Mouse (Mus musculus): ENCODE data around the gene Srsf10.

Srsf10 gene

GRCm38 (mm10) chr4:135855536-135856222, at the start of gene Srsf10:
TSS of gene Srsf10 (plus strand) at chr4:135855747.
- peak; percentile 98 for DNase-seq (ENCODE audit: low read depth, low spot score)

DNA sequence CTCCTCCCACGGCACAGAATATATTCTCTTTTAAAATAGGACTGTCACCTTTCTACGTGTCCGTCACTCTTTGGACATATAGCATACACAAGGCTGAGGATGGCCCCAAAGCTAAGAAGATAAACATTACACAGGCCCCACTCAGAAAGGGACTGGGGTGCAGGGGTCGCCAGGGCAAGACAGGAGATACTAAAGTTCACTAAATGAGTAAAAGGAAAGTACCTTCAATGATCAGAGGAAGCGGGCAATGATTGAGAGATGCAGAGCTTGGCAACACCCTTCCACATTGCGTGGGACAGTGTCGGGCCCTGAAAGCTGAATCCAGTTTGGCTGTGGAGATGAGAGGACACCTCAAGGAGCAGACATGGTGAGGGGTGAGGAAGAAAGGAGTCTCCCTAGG, 40.7 kb upstream of the Srsf10 start:
- no peak for DNase-seq (ENCODE audit: low read depth, low spot score)

DNA sequence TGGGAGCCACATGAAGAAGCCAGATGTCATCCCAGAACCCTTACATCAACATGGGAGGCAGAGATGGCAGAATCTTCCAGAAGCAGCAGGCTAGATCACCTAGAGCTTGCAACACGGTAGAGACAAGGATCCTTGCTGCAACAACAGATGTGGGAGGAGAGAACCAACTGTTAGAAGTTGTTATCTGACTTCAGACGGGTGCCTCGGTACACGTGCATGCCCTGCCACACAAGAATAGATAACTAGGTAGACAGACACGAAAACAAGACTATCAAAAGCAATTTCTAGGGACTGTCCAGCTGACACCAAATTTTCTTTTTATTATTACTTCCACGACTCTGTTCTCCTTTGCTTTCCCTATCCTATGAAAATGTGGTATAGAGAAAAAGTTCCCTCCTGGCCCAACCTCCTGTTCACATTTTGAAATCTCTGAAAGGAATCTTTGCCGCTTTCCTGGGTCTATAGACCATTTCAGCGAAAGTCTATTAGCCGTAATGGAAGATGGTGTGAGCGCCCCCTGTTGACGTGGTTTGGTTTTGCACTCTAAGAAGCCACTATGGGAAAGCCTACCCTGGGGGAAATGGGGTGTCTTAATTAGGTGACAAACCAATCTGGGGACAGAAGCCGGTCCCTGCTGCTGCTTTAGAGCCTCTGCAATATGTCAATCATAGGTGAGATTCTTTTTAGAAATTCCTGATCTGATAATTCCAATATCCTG, 38.5 kb upstream of the Srsf10 start:
- DNase-seq (ENCODE audit: low read depth, low spot score): no peak

GRCm38 (mm10) chr4:135818366-135818765, 37.2 kb upstream of the Srsf10 start:
- no peak for DNase-seq (ENCODE audit: low read depth, low spot score)

- DNase-seq (ENCODE audit: low read depth, low spot score): no peak
Observed at GRCm38 (mm10) chr4:135819826-135820526, 35.6 kb upstream of the Srsf10 start.

- no peak for DNase-seq (ENCODE audit: low read depth, low spot score)
Observed at GRCm38 (mm10) chr4:135821772-135822171, 33.8 kb upstream of the Srsf10 start.

GRCm38 (mm10) chr4:135823298-135823697, 32.2 kb upstream of the Srsf10 start:
- no peak for DNase-seq (ENCODE audit: low read depth, low spot score)

- DNase-seq (ENCODE audit: low read depth, low spot score): no peak
Observed at GRCm38 (mm10) chr4:135824254-135824653, 31.3 kb upstream of the Srsf10 start.

GRCm38 (mm10) chr4:135828491-135828890, 27.1 kb upstream of the Srsf10 start:
- peak; percentile 73 for DNase-seq (ENCODE audit: low read depth, low spot score)

GRCm38 (mm10) chr4:135832070-135832469, 23.5 kb upstream of the Srsf10 start:
- peak; percentile 83 for DNase-seq (ENCODE audit: low read depth, low spot score)

- DNase-seq (ENCODE audit: low read depth, low spot score): no peak
Observed at GRCm38 (mm10) chr4:135833301-135834123, 22.0 kb upstream of the Srsf10 start.

DNA sequence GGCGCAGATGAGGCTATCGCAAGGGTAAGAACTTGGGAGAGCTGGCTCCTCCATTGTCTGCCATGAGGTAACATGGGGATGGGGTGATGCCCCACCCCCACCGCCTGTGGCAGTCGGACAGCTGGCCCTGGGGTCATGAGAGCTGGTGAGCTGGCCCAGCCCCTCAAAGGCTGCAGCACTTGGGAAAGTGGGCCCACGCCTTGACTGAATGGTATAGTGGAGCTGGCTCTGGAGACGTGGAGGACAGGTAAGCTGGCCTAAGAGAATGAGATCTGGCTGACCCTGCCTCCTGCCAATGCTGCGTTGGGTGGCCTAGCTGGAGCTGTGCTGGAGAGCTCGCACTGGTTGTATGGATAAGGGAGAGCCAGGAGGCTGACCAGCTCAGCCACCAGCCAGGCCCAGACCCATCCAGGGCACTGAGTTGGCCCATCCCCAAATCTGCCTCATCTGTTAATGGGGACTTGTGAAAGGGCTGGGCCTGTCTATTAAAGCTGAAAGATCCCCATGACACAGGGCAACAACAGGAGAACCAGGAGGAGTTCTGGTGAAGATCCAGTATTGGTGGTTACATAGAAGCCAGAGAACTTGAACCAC, 21.3 kb upstream of the Srsf10 start:
- no peak for DNase-seq (ENCODE audit: low read depth, low spot score)

DNA sequence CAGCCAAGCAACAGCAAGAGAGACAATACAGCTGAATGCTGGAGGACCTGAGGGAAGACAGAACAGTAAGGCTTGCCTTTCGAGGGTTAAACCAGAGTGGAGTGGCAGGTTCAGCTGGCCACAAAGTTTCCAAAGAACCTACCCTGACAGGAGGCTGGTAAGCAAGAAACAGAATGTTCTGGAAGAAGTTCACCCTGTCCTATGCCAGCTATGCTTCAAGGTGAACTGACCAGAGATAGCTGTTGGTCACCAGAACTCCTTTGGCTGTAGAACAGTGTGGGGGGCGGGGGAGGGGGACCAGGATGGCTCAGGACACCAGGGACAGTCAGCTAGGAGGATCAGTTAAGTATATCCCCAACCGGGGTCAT, 16.6 kb upstream of the Srsf10 start:
- peak; percentile 92 for DNase-seq (ENCODE audit: low read depth, low spot score)

- DNase-seq (ENCODE audit: low read depth, low spot score): peak; percentile 71
Observed at GRCm38 (mm10) chr4:135839293-135840011, 16.1 kb upstream of the Srsf10 start.

DNA sequence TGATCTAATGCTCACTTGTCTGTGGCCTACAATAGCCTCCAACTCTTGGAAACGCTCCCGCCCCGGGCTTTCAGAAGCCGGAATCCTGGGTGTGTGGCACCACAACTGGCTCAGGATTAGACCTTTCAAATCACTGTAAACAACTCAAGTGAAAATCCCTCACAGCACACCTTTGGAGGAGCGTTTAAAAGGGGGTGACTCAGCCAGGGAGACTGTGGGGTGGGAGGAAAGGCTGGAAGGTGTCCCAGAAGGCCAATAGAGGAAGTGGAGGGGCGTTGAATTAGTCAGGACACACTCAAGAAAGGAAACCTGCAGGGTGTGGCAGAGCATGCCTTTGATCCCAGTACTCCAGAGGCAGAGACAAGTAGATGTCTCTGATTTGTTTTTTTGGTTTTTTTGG, 11.1 kb upstream of the Srsf10 start:
- no peak for DNase-seq (ENCODE audit: low read depth, low spot score)

DNA sequence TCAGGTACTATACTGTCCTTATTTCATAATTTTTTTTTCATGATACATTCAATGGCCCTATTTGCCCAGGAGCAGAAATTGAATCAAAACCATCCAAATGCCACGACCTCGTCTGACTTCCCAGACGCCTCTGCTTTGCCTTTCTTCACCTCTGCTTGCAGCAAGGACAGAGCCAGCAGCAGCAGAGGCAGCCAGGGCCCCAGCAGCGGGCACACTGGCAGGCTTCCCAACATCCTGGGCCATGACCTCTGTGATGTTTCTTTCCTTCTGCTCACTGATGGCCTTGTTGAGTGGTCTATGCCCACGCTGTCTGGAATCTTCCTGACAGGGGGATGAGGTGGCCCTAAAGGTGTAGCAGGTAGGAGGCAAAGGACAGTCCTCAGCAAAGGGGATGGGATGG, 8.0 kb upstream of the Srsf10 start:
- DNase-seq (ENCODE audit: low read depth, low spot score): no peak

GRCm38 (mm10) chr4:135850411-135851095, 5.0 kb upstream of the Srsf10 start:
- DNase-seq (ENCODE audit: low read depth, low spot score): no peak

DNA sequence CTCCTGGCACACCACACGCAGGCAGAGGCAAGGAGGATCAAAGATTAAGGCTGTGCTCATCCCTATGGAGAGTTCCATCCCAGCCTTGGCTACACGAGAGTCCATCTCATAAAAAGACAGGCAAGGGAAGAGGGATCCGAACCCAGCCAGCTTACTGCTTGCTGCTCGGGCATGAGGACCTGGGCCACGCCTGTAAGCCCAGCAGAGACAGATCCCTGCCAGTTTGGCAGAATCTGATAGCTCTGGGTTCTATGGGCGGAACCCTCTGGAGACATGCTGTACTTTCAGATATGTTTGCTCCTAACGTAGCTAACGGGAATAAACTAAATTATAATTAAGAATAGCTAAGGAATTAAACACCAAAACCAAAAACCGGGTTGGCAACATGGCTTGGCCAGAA, 3.6 kb upstream of the Srsf10 start:
- no peak for DNase-seq (ENCODE audit: low read depth, low spot score)

GRCm38 (mm10) chr4:135853987-135854546, 1.5 kb upstream of the Srsf10 start:
- no peak for DNase-seq (ENCODE audit: low read depth, low spot score)

- no peak for DNase-seq (ENCODE audit: low read depth, low spot score)
Observed at GRCm38 (mm10) chr4:135854630-135855029, 917 bp upstream of the Srsf10 start.

Measured in skeletal muscle tissue, adult 2 months (tissue).